Mouse (Mus musculus) ES-E14 (cell line): Measurements from ENCODE around the gene Nmrk2. TPM values are rescaled to one million over a fixed set of nuclear protein-coding genes. Genes with fewer than 3 reads are reported as not detected.

ENCODE experiments used
- DNase-seq: peaks from one replicate; pipeline ENCODE4 v3.0.0-alpha.2; 2013; ENCODE audit warnings: low read depth, low spot score
- H3K27ac ChIP-seq: 2 replicates; pipeline ENCODE4 v1.5.1; 2012; ENCODE audit warnings: low read depth, mild to moderate bottlenecking, low read length, moderate library complexity, mixed read lengths; ENCODE audit not compliant: poor library complexity, insufficient read depth, severe bottlenecking
- H3K36me3 ChIP-seq: 2 replicates; pipeline ENCODE4 v1.6.1; 2012; ENCODE audit warnings: mild to moderate bottlenecking, low read length, moderate library complexity, mixed read lengths; ENCODE audit not compliant: control insufficient read depth, poor library complexity, insufficient read depth, severe bottlenecking
- H3K4me1 ChIP-seq, 2 experiments: fragments of 150-350 bp in 1 of 2; sonication (generic) in 1 of 2; 2 replicates each; pipeline ENCODE4 v1.6.1; 2012; ENCODE audit warnings: low read length in 2 of 2, mild to moderate bottlenecking in 1 of 2, mixed read lengths in 1 of 2; ENCODE audit not compliant: control insufficient read depth in 2 of 2, insufficient read depth in 2 of 2, poor library complexity in 1 of 2
- H3K4me3 ChIP-seq, 2 experiments: fragments of 150-350 bp in 1 of 2; sonication (generic) in 1 of 2; 2 replicates each; pipeline ENCODE4 v1.5.1; 2012; ENCODE audit warnings: low read length in 2 of 2, low read depth in 1 of 2, mild to moderate bottlenecking in 1 of 2, mixed read lengths in 1 of 2; ENCODE audit not compliant: insufficient read depth in 1 of 2, poor library complexity in 1 of 2, severe bottlenecking in 1 of 2
- H3K9ac ChIP-seq: 2 replicates; pipeline ENCODE4 v1.6.1; 2012; ENCODE audit warnings: low read depth, mild to moderate bottlenecking, low read length, mixed read lengths; ENCODE audit not compliant: poor library complexity, insufficient read depth, severe bottlenecking
- H3K9me3 ChIP-seq: fragments of 150-350 bp; sonication (generic); 2 replicates; pipeline ENCODE4 v1.6.1; 2012; ENCODE audit warnings: low read depth, mild to moderate bottlenecking, low read length; ENCODE audit not compliant: control insufficient read depth, insufficient read depth
- CHD2 ChIP-seq: IDR thresholded peaks from 2 replicates; pipeline ENCODE4 v1.6.1; 2014; ENCODE audit warnings: mild to moderate bottlenecking, low read depth, low read length, inconsistent platforms
- HCFC1 ChIP-seq: IDR thresholded peaks from 2 replicates; pipeline ENCODE4 v1.6.1; 2012; ENCODE audit warnings: low read length, inconsistent platforms, borderline replicate concordance; ENCODE audit not compliant: insufficient read depth
- MAFK ChIP-seq: IDR thresholded peaks from 2 replicates; pipeline ENCODE4 v1.6.1; 2014; ENCODE audit warnings: mild to moderate bottlenecking, low read depth, low read length, inconsistent platforms; ENCODE audit not compliant: insufficient read depth
- ZC3H11A ChIP-seq: IDR thresholded peaks from 2 replicates; pipeline ENCODE4 v1.6.1; 2012; ENCODE audit warnings: low read depth, mild to moderate bottlenecking, inconsistent platforms, low read length, borderline replicate concordance
- ZNF384 ChIP-seq: IDR thresholded peaks from 2 replicates; pipeline ENCODE4 v1.6.1; 2012; ENCODE audit warnings: low read depth, low read length, inconsistent platforms
- in situ Hi-C, 2 experiments: fragments of 600-800 bp; cut with MboI; formaldehyde crosslinking; loops; one replicate each; pipeline ENCODE4 v1.15.1; 2025; ENCODE audit warnings: low sequenced_read_pairs in 2 of 2, inconsistent platforms in 1 of 2; ENCODE audit not compliant: unreplicated experiment in 2 of 2
- total RNA-seq: library from RNA; depleted of rRNA; stranded (reverse); fragments of 300-350 nt; gene quantifications from 2 replicates; pipeline ENCODE4 v1.2.3, GENCODE M21; 2012

Nmrk2 gene
- total RNA-seq, 1 experiment: not detected

GRCm38 (mm10) chr10:81161602-81162317 lies 40.1 kb downstream of the Nmrk2 start:
- in situ Hi-C loops: no loop called here
- Histone ChIP-seq H3K4me3 (no peak overlapping the region), H3K9me3 (no peaks in the 10 kb centered on the region)

DNA sequence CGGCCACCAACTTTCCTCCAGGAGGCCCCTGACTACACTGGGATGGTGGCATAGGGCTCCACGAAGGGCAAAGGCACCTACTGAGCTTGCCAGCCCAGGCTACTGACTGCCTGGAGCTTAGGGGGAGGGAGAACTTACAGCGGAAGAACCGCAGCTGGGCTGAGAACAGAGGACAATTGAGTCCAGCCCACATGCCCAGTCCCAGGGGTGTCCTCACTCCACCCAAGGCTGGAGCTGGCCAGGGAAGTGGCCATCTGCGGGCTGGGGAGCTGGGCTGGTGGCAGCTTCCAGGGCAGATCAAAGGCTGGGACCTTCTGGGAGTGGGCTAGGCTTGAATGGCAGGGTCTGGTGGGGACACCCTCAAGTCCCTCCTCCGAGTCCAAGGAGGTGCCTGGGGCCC lies 47.1 kb downstream of the Nmrk2 start:
- Histone ChIP-seq H3K27ac (no peak overlapping the region), H3K4me3 (no peak overlapping the region), H3K9ac (no peak overlapping the region), H3K36me3 (peaks cover 55% of the 10 kb centered on the region), H3K9me3 (no peaks in the 10 kb centered on the region), H3K4me1 (peaks cover 0 to 15% of the 10 kb centered on the region in 2 experiments; a peak in 1 of 4 replicates)
- TF ChIP-seq HCFC1: no peak
- no peak for DNase-seq
- in situ Hi-C loops: no loop called here

More at GRCm38 (mm10) chr10:81161602-81162317, 40.1 kb downstream of the Nmrk2 start:
- no peak for DNase-seq
- Histone ChIP-seq H3K4me1 (peaks cover 2 to 13% of the 10 kb centered on the region in 2 experiments; a peak in 2 of 4 replicates), H3K9ac (no peak overlapping the region), H3K36me3 (peaks cover 50% of the 10 kb centered on the region), H3K27ac (no peak overlapping the region)
- no peak for TF ChIP-seq ZC3H11A
- TF ChIP-seq CHD2: no peak
- no peak for TF ChIP-seq ZNF384
- TF ChIP-seq MAFK: no peak
- TF ChIP-seq HCFC1: no peak

- no peak overlapping the region for H3K9ac ChIP-seq
- TF ChIP-seq ZNF384 (no peak), HCFC1 (no peak), MAFK (no peak), CHD2 (no peak), ZC3H11A (no peak)
- H3K36me3 ChIP-seq: peaks cover 56% of the 10 kb centered on the region
- DNase-seq: no peak
- H3K27ac ChIP-seq: no peak overlapping the region
- in situ Hi-C loops: no loop called here
- no peaks in the 10 kb centered on the region for H3K9me3 ChIP-seq
- peaks cover 0 to 16% of the 10 kb centered on the region in 2 experiments; a peak in 1 of 4 replicates for H3K4me1 ChIP-seq
- H3K4me3 ChIP-seq: peak overlapping the region in 1 of 2 experiments; percentile 38; a peak in 1 of 4 replicates
Observed at GRCm38 (mm10) chr10:81154313-81154712, 47.5 kb downstream of the Nmrk2 start.

DNA sequence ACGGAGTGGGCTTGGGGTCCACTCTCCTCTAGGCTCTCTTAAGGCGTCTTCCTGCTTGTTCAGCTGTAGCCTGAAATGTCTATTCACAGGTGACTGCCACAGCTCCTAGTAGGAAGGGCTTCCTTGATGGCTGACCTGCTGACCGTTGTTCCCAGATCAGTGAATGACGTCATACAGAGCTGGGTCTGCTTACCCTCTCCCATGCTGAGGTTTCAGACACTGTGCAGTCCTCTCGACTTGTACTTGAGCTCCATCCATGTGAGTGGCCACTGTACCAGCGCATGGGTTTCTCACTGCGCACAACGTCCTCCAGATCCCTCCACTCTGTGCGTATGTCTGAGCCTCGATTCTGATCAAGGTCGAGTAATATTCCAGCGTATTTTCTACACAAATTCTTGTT lies 49.2 kb downstream of the Nmrk2 start:
- Histone ChIP-seq H3K27ac (no peak overlapping the region), H3K9ac (no peak overlapping the region), H3K36me3 (peaks cover 56% of the 10 kb centered on the region), H3K9me3 (no peaks in the 10 kb centered on the region), H3K4me1 (peaks cover 0 to 25% of the 10 kb centered on the region in 2 experiments; a peak in 2 of 4 replicates), H3K4me3 (no peak overlapping the region)
- in situ Hi-C loops: no loop called here
- TF ChIP-seq CHD2 (no peak), ZNF384 (no peak), MAFK (no peak), HCFC1 (no peak), ZC3H11A (no peak)
- DNase-seq: no peak
